Mouse (Mus musculus) limb, embryonic 13.5 days (tissue): ENCODE results near the gene Itpripl1. TPM values are rescaled to one million over a fixed set of nuclear protein-coding genes. Genes with fewer than 3 reads are reported as not detected.

Source experiments
- polyA plus RNA-seq: library from polyadenylated mRNA; unstranded; fragments of >200 nt; fragmentation: Nextera tagmentation; extraction: Ambion mirVana; gene quantifications from 2 replicates; pipeline ENCODE4 v1.2.1, GENCODE M21; 2015

The Itpripl1 gene
- polyA plus RNA-seq, 1 experiment from 2014 or later, result 27.6 TPM

Other genes starting within 250 kb of the Itpripl1 start
- gene Sppl2a, start 210.2 kb downstream of the Itpripl1 start, polyA plus RNA-seq, result 51.2 and 53.2 TPM in 2 replicates
- 10.5 and 12.8 TPM in 2 replicates for gene Ap4e1, start 134.7 kb downstream of the Itpripl1 start, polyA plus RNA-seq
- gene Blvra, start 72.8 kb downstream of the Itpripl1 start, polyA plus RNA-seq, result 44.3 and 45.6 TPM in 2 replicates
- gene Ncaph, start 9.5 kb downstream of the Itpripl1 start, polyA plus RNA-seq, result 81.7 and 83.1 TPM in 2 replicates
- 2.3 and 2.4 TPM in 2 replicates for gene 1810024B03Rik, start 64.8 kb upstream of the Itpripl1 start, polyA plus RNA-seq
- gene Snrnp200, start 64.9 kb upstream of the Itpripl1 start, polyA plus RNA-seq, result 66.9 and 70.0 TPM in 2 replicates
- gene Ciao1, start 104.4 kb upstream of the Itpripl1 start, polyA plus RNA-seq, result 65.6 and 67.2 TPM in 2 replicates
- gene Tmem127, start 104.5 kb upstream of the Itpripl1 start, polyA plus RNA-seq, result 30.8 and 32.2 TPM in 2 replicates
- 63.8 and 64.1 TPM in 2 replicates for gene Stard7, start 126.8 kb upstream of the Itpripl1 start, polyA plus RNA-seq
- 4.4 and 4.6 TPM in 2 replicates for gene Dusp2, start 192.7 kb upstream of the Itpripl1 start, polyA plus RNA-seq
- 0.06 and 0.14 TPM in 2 replicates for gene Astl, start 195.2 kb upstream of the Itpripl1 start, polyA plus RNA-seq
- 0.45 and 0.56 TPM in 2 replicates for gene Adra2b, start 219.8 kb upstream of the Itpripl1 start, polyA plus RNA-seq